Mouse (Mus musculus) spleen, postnatal 4 days (tissue): ENCODE results near the gene Khdc1b.
"Not testable (repeated sequence)": the region's sequence is repeated elsewhere in the genome, so short reads cannot be mapped to it uniquely, and the experiment has no call there.

Source experiments
- DNase-seq, 2 experiments: peaks; one replicate each; pipeline ENCODE4 v3.0.0; 2022; ENCODE audit warnings: low spot score in 2 of 2

Khdc1b gene

DNA sequence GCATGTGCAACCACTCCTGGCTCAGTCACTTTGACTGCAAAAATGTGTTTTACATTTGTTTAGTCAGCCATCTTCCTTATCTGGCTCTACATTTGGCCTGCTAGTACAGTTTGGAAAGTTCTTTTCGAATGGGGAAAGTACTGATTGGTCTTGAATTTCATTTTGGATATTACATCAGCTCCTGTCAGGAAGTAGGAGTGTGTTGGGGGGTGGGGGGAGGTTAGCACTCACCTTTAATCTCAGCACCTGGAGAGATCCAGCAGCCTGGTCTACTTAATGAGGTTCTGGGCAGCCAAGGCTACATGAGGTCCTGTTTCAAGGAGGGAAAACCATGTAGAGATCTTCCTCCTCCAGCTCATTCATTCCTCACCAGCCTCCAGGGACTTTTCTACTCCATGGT is at the start of gene Khdc1b:
TSS of gene Khdc1b (plus strand) at position 301 of the 400 bp plus-strand sequence.
- DNase-seq, result no peak

DNA sequence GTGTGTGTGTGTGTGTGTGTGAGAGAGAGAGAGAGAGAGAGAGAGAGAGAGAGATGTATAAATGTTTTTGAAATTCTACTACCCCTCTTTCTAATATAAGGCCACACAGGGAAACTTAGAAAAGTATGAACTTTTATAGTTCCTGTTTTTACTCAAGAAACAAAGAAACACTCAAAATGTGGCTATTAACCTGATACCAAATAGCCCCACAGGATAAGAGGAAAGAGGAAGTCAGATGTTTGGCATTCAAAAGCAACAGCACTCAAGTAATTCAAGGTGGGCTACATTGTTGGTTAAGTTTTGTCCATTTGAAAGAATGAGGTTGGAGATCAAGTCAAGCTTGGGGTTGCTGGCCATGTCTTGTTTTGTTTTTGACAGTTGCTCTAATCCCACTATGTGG is 47.5 kb upstream of the Khdc1b start:
- DNase-seq, result no peak

GRCm38 (mm10) chr1:21340745-21341144 is 42.6 kb upstream of the Khdc1b start:
- DNase-seq, result no peak

- DNase-seq, result peak in 1 of 2 experiments; percentile 18
Observed at GRCm38 (mm10) chr1:21344253-21344652, 39.1 kb upstream of the Khdc1b start.

- DNase-seq, result not testable (repeated sequence)
Observed at GRCm38 (mm10) chr1:21344752-21345151, 38.6 kb upstream of the Khdc1b start.

DNA sequence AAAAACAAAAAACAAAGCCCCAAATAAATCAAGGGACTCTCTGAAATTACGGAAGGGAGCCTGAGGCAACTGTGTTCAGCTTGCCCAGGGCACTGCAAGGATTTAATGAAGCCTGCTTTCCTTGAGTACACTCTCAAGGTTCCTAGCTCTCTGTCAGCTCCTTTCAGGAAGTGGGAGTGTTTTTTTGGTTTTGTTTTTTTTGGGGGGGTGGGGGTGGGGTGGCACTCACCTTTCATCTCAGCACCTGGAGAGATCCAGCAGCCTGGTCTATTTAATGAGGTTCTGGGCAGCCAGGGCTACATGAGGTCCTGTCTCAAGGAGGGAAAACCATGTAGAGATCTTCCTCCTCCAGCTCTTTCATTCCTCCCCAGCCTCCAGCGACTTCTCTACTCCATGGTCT is 34.0 kb upstream of the Khdc1b start, which contains the start of gene Khdc1a:
TSS of gene Khdc1a (plus strand) at position 301 of the 400 bp plus-strand sequence.
- no peak for DNase-seq

DNA sequence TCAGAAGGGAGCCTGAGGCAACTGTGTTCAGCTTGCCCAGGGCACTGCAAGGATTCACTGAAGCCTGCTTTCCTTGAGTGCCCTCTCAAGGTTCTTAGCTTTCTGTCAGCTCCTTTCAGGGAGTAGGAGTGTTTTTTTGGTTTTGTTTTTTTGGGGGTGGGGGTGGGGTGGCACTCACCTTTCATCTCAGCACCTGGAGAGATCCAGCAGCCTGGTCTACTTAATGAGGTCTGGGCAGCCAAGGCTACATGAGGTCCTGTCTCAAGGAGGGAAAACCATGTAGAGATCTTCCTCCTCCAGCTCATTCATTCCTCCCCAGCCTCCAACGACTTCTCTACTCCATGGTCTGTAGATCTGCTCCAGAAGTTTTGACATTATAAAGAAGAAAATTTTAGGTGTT is 15.3 kb upstream of the Khdc1b start, which contains the start of gene Khdc1c:
TSS of gene Khdc1c (plus strand) at position 301 of the 400 bp plus-strand sequence.
- DNase-seq, result not testable (repeated sequence)

GRCm38 (mm10) chr1:21391138-21391671 is 7.8 kb downstream of the Khdc1b start:
- DNase-seq, result no peak

DNA sequence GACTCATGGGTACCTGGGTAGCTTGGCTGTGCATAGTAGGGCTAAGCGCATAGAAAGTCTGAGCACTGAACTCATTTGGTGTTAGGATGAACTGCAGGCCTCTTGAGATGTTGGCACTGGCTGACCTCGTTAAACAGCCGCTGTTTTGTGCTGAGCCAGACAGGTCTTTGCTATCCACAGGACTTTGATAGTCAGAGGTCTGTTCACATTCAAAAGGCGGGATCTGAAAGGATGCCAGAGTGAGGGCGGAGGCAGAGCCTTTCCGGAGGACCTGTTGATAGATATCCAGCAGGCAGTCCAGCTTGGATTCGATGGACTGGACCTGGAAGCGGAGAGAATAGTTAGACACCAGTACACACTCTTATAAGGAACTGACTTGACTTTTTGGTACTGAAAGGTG is 19.4 kb downstream of the Khdc1b start:
- no peak for DNase-seq

DNA sequence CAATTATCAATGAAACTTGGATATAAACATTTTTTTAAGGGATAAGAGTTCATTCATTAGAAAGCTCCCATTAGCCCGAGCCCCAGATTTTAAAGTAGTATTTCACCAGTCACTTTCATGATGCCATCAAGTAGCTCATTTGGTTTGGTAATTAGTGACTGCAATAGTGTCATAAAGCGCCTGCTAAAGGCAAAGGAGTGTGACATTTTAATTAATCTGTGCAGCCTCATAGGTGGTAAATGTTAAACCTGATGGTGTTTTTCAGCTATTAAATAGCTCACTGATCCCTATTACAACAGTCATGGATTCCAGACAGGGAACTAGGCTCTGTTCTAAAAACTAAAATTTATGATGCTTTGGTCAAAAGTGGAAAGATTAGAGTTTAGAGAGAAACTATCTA is 23.9 kb downstream of the Khdc1b start:
- no peak for DNase-seq

- DNase-seq, result no peak
Observed at GRCm38 (mm10) chr1:21411331-21412196, 28.2 kb downstream of the Khdc1b start.

DNA sequence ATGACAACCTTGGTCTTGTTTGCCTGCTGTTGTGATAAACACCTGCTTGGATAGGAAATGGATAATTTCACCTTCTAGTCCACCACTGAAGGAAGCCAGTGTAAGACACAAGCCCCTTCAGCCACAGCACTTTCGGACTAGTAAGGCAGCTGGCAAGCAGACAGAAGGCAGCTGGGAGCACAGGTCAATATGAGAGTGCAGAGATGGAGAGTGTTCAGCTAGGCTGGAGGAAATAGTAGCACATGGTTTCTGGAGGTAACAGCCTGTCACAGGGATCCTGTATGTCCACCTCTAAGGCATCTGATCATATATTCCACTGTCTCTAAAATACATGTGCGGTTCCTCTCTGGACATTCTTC is 28.8 kb downstream of the Khdc1b start:
- no peak for DNase-seq

DNA sequence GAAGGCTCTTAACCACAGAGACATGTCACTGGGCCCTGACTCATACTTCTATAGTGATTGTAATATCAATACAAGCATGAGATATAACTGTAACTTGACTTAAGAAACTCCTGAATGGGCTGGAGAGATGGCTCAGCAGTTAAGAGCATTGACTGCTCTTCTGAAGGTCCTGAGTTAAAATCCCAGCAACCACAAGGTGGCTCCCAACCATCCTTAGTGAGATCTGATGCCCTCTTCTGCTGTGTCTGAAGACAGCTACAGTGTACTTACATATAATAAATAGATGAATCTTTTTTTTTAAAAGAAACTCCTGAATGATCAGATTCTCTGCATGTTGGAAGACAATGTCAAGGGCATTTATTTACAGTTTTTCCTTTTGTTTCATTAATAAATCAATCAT is 36.0 kb downstream of the Khdc1b start:
- no peak for DNase-seq

DNA sequence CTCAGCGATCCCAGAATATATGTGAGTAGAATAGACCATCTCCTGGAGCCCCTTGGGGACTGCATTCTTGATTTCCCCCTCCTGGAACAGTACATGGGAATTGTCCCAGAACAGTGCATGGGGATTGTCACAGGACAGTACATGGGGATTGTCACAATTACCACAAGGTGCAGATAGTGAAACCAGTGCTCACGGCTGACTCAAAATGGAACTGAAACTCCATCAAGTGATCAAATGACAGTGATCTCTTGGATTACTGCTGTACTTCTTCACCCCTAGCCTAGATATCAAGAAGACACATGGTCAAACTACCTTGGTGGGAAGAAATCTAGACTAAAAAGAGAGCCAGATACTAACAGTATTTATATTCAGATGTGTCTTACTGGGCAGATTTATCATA is 42.3 kb downstream of the Khdc1b start:
- no peak for DNase-seq

DNA sequence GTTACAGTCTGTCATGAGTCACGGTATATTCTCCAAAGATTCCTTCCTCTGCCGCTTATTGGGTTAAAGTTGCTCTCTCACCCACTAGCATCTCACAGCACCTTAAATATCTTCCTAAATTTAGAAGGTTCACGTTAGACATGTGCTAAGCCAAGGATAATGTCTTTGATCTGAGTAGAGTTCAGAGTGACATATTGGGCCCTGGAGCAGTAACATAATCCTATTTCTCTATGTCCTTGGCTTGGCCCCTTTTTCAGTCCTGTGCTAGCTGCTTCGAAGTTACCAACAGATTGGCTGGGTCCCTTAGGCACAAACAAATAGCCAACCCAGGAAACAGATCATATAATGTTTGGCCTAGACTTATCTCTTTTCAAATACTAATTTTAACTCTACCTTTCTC is 44.7 kb downstream of the Khdc1b start:
- DNase-seq, result no peak

DNA sequence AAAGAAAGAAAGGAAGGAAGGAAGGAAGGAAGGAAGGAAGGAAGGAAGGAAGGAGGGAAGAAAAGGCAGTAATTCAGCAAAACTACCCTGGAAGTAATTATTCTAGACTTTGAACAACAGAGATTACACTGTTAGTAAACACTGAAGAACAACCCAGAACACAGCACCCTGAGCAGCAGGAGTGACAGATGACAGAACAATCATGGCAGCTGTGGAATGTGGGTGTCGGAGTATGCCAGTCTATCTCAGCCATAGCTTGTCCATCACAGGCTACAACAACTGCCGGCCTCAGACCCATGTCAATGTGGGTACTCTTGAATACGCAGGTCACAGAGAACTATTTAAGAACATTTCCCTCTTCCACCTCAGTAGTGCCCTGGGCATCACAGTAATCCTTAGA is 48.3 kb downstream of the Khdc1b start:
- no peak for DNase-seq

DNA sequence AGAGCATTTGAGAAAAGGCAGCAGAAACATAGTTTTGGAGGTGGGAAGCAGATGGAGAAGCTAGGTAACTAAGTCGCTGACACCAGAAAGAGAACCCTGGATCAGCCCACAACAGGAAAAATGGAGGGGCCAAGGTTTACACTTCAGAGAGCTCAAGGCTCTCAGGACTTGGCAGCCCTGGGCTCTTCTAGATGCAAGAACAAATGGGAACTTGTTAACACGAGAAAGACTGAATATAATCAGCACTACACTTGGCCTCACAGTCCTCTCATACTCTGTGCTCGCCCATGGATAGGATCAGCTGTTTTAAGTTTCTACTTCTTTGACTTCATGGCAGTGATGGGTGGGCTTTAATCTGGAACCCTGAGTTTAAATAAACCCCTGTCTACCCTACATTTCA is 51.5 kb downstream of the Khdc1b start:
- DNase-seq, result no peak
